Mouse (Mus musculus) left cerebral cortex, postnatal 36 days (tissue): ENCODE data around the gene Zg16. TPM values are rescaled to one million over a fixed set of nuclear protein-coding genes. Genes with fewer than 3 reads are reported as not detected.

Experiments used
- DNase-seq, 2 experiments: peaks; one replicate each; pipeline ENCODE4 v3.0.0; 2021 to 2022; ENCODE audit warnings: low spot score in 2 of 2, mixed read lengths in 1 of 2
- intact Hi-C: fragments of 180-260 bp; cut with DNase I; formaldehyde crosslinking; loops from one replicate; pipeline ENCODE4 v1.15.1; 2025
- microRNA-seq: library from miRNA; unstranded; fragments of <30 nt; microRNA quantifications from one replicate; pipeline ENCODE4 v1.2.0, GENCODE M21; 2022
- total RNA-seq, 2 experiments: library from RNA; stranded (reverse); gene quantifications; 2 replicates each; pipeline ENCODE4 v1.2.3; 2021

Gene Zg16
- total RNA-seq, 2 experiments from 2014 or later: not detected

DNA sequence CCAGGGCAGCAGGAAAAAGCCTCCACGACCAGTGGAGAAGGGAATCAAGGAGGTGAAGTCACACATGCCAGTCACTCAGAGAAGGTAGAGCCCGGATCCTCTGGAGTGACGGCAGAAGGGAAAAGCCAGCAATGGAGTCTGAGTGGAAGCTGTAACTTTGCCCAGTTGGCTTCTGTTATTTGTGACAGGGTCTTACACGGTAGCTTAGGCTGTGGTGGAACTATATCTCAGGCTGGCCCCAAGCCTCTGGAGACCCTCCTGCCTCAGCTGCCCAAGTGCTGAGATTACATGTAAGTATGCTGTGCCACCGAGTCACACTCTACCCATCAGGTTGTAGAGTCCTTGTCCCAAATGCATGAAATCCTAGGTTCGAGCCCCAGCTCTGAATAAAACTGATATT, 73.7 kb downstream of the Zg16 start:
- DNase-seq: no peak
- intact Hi-C loops: no loop called here

DNA sequence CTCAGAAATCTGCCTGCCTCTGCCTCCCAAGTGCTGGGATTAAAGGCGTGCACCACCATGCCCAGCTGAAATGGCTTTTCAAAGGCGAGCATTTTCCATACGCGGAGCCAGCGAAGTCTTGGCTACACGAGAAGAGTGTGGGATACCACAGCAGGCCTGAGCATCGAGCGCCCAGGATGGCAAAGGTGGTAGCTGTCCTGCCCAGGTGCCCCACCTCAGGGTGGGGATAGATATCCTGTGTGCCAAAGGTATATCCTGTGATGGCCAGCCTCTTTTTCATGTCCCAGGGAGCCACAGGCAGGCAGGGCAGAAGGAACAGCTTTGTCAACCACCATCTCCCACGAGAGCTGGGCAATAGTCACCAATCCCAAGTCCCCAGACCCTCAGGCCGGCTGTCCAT, 74.3 kb downstream of the Zg16 start:
- no peak for DNase-seq
- intact Hi-C loops: no loop called here

DNA sequence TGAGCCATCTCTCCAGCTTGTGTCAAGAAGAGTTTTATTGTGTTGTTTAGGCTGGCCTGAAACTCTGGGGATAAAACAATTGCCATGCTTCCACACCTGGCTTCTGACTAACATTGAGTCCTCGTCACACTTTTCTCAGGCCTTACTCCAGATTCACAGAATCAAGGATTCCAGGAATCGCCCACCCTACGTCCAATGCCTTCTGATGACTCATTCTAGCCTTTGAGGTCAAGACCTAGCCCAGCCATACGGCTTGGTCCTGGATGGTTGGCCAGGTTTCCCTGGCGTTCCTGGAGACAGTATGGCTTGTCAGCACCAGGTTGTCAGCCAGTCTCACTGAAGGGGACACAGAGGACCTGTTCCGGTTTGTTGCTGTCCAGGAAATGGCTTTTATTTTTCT, 74.8 kb downstream of the Zg16 start:
- intact Hi-C loops: no loop called here
- no peak for DNase-seq

DNA sequence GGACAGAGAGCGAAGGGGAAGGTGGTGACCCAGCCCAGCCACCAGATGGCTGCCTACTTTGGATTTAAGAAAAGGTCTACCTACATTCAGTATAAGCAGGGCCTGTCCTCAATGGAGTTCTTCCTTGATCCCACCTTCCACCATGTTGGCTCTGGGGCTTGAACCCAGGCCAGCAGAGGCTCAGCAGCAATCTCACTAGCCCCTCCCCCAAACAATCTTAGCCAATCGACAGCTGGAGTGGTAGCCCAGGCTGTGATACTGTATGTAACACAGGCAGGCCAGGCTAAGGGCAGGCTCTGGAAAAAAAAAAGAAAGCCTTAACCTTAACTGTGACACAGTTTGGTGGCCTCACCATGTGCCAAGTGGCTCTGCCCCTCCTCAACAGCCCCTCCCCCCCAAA, 75.4 kb downstream of the Zg16 start:
- intact Hi-C loops: no loop called here
- no peak for DNase-seq

DNA sequence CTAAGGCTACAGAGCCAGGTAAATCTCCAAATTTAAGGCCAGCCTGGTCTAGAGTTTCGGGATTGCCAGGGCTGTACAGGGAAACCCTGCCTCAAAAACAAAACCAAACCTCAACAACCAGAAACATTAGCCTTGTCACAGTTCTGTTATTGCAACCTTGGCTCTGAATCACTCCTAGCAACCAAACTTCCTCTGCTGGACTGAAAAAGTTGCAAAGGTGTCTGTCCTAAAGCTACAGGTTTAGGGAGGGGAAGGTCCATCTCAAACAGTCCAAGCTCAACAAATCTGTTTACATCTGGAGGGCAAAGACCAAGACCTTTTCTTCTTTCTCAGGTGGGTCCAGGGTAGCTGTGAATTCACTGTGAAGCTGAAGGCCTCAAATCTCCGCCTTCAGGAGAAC, 76.1 kb downstream of the Zg16 start:
- intact Hi-C loops: no loop called here
- DNase-seq: no peak

DNA sequence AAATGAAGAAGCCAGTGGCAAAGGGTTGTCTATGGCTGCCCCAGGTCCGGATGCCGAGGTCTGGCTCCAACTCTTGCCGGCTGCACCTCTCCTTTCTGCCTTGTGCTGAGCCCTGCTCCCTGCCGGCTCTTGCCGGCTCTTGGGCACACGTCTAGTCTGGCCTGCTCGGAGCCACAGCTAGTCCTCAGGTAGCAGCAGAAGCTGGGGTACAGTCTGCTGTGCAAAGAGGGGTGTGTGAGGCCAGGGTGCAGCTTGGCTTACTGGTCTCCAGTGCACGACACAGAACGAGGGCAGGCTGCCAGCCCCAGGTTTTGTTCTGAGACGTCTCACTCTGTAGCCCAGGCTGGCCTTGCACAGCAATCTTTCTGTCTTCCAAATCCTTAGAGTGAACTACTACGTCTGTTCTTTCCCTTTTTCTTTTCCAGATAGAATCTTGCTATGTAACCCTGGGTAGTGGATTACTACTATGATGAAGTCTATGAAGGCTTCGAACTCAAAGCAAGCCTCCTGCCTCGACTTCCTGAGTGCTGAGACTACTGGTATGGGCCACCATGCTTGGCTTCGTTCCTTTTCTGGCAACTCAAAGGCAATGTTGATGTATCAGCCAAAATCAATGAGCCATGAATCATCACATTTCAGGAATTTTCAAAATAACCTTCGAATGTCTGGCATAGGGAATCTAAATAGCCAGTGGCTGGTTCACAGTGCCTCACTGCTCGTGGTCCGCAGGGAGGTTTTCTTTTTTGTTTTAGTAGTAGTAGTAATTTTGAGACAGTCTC, 77.6 kb downstream of the Zg16 start:
- DNase-seq: no peak
- intact Hi-C loops: loop anchor here (2.0 kb wide), 1 partner anchor 25 kb away; no protein-coding TSS in a partner anchor

DNA sequence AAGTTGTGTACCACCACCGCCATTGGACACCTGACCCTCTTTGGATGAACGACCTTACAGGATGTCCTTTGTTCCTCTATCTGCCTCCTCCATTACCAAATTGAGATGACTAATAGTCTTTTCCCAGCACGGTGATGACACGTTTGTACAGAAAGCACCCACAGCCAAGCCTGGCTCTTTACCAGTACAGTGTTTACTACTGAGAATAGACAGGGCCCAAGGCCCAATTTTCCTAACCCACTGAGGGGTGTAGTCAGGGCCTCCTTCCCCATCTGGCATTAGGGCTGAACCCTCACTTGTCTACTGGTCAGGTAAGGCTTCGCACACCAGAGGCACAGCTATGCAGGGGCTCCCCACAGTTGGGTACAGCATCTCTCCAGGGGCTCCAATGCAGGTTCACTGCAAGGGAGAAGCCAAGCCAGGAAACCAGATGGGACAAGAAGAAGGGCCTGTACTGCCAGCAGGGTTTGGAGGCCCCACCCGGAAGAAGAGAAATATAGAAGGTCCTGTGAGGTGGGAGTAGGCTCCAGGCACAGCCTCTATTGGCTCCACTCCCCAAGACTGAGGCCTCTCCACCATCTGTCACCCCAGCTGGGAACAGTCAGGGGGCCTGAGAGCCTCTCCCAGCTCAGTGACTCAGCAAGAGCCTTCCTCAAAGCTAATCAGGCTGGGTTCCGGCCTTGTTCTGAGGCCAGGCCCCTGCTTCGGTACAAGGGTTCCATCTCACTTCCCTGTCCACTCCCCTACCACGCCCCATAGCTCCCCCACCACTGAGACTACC, 78.7 kb downstream of the Zg16 start:
- DNase-seq: peak; percentile 80 to 87
- intact Hi-C loops: loop anchor here (2.0 kb wide), 1 partner anchor 24 kb away; no protein-coding TSS in a partner anchor

DNA sequence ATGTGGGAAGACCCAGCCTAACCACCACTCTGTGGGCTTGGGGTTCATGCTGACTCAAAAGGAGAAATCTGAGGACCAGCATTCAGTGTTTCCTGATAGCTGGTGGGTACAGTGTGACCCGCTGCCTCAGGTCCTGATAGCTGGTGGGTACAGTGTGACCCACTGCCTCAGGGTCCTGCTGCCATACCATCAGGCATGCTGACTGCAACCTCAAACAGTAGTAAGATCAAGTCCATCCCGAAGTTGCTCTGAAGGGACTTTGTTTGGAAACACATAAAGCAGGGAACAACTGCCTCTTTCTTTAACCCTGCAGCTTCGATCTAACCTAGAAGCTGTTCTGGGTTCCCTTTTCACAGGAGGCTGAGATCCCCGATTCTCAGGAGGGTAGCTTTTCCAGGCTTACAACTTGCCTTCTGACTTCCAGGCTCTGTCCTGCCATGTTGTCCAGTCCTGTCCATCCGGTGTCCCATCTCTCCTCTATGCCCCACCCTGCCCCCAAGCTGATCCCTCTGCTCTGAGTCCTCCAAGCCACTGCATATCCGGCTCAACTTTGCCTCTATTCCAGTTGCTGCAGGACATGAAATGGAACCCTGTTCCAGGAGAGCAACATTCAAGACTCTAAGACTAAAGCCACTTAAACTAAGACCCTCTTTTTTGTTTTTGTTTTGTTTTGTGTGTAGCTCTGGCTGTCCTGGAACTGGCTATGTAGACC, 79.7 kb downstream of the Zg16 start:
- no peak for DNase-seq
- intact Hi-C loops: loop anchor here (2.0 kb wide), 1 partner anchor 23 kb away; no protein-coding TSS in a partner anchor

DNA sequence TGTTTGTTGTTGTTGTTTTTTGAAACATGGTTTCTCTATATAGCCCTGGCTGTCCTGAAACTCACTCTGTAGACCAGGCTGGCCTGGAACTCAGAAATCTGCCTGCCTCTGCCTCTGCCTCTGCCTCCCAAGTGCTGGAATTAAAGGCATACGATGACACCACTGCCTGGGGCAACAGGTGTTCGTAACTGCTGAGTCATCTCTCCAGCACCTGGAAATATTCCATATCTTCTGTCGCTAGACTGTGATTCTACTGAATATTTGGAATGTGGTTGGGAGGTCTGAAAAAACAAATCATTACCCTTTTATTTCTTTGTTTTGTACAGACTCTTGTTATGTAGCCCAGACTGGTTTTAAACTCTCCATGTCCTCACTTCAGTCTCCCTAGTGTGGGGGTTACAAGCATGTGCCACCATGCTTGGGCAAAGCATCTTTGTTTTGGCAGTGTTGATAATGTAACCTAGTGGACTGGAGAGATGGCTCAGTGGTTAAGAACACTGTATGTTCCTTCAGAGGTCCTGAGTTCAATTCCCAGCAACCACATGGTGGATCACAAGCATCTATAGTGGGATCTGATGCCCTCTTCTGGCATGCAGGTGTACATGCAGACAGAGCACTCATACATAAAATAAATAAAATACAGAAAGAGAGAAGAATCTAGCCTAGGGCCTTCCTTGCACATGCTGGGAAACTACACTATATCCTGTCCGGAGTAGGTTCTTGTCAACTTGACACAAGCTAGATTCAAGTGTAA, 82.8 kb downstream of the Zg16 start:
- intact Hi-C loops: no loop called here

DNA sequence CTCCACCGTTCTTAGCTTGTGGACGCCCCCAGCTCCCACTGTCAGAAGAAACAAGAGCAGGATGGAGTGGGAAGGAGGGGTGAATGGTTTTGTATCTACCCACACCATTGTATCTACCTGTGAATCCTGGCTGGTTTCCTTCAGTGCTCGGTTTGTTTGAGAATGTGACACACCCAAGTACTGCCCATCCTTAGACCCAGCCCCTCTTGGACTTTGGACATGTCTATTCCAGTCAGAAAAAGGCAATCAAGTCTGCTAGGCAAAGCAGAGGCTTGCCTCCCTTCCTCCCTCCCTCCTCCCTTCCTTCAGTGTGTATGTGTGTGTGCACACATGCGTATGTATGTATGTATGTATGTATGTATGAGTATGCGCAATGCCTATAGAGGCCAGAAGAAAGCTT, 83.5 kb downstream of the Zg16 start:
- DNase-seq: no peak
- intact Hi-C loops: no loop called here

More for the DNA sequence above, 82.8 kb downstream of the Zg16 start:
- no peak for DNase-seq

Small RNAs within 50 kb of the gene (microRNA-seq; reads per million reads assigned to microRNA genes)
- gene Gm44343: not detected

Other genes starting within 250 kb of the Zg16 start
- gene Doc2a, start 239.9 kb downstream of the Zg16 start, total RNA-seq: 10 to 100 TPM; 56.3 to 67.0 TPM
- gene Hirip3, start 225.4 kb downstream of the Zg16 start, total RNA-seq: 10 to 100 TPM; 31.1 to 33.8 TPM
- 10 to 100 TPM; 47.8 to 49.4 TPM for gene Ino80e, start 225.0 kb downstream of the Zg16 start, total RNA-seq
- 100 to 1,000 TPM; 152 to 156 TPM for gene Taok2, start 202.6 kb downstream of the Zg16 start, total RNA-seq
- 10 to 100 TPM; 22.4 to 25.3 TPM for gene Tmem219, start 164.4 kb downstream of the Zg16 start, total RNA-seq
- 100 to 1,000 TPM; 149 to 167 TPM for gene Kctd13, start 158.4 kb downstream of the Zg16 start, total RNA-seq
- gene Asphd1, start 137.7 kb downstream of the Zg16 start, total RNA-seq: 10 to 100 TPM; 47.2 to 53.0 TPM
- gene Sez6l2, start 136.8 kb downstream of the Zg16 start, total RNA-seq: 100 to 1,000 TPM; 413 to 414 TPM
- gene Cdipt, start 111.4 kb downstream of the Zg16 start, total RNA-seq: 100 to 1,000 TPM; 182 to 199 TPM
- gene Cdiptos, start 111.2 kb downstream of the Zg16 start, total RNA-seq: not detected
- 1 to 10 TPM; 6.8 to 8.6 TPM for gene Mvp, start 72.7 kb downstream of the Zg16 start, total RNA-seq
- gene Pagr1b, start 70.8 kb downstream of the Zg16 start, total RNA-seq: under 1 TPM in 1 of 2 experiments, not detected in 1; 0.99 TPM
- gene Pagr1a, start 70.0 kb downstream of the Zg16 start, total RNA-seq: 10 to 100 TPM; 25.4 to 28.8 TPM
- 10 to 100 TPM; 36.5 to 50.3 TPM for gene Gm42742, start 66.2 kb downstream of the Zg16 start, total RNA-seq
- 100 to 1,000 TPM; 213 to 222 TPM for gene Prrt2, start 66.1 kb downstream of the Zg16 start, total RNA-seq
- gene Maz, start 60.3 kb downstream of the Zg16 start, total RNA-seq: 100 to 1,000 TPM; 227 to 234 TPM
- 1 to 10 TPM; 5.3 to 8.2 TPM for gene Kif22, start 44.9 kb downstream of the Zg16 start, total RNA-seq
- gene AI467606, start 4.0 kb upstream of the Zg16 start, total RNA-seq: 1 to 10 TPM; 1.1 to 1.3 TPM
- gene Qprt, start 34.9 kb upstream of the Zg16 start, total RNA-seq: under 1 TPM in 1 of 2 experiments, not detected in 1; 0.63 TPM
- under 1 TPM; 0.12 to 0.25 TPM for gene Spn, start 50.5 kb upstream of the Zg16 start, total RNA-seq
- 10 to 100 TPM; 81.4 to 89.5 TPM for gene Cd2bp2, start 108.7 kb upstream of the Zg16 start, total RNA-seq
- gene Tbc1d10b, start 121.1 kb upstream of the Zg16 start, total RNA-seq: 100 to 1,000 TPM in 1 of 2 experiments, 10 to 100 TPM in 1; 90.8 to 101 TPM
- gene Mylpf, start 121.6 kb upstream of the Zg16 start, total RNA-seq: 1 to 10 TPM; 1.7 to 3.9 TPM
- gene Zfp553, start 145.7 kb upstream of the Zg16 start, total RNA-seq: 10 to 100 TPM; 18.6 to 19.4 TPM
- 1 to 10 TPM; 3.2 to 5.6 TPM for gene Sept1, start 145.8 kb upstream of the Zg16 start, total RNA-seq
- 10 to 100 TPM; 61.0 to 61.4 TPM for gene Zfp771, start 156.9 kb upstream of the Zg16 start, total RNA-seq
- 10 to 100 TPM; 21.8 to 30.7 TPM for gene Dctpp1, start 173.4 kb upstream of the Zg16 start, total RNA-seq
- gene Sephs2, start 186.7 kb upstream of the Zg16 start, total RNA-seq: 10 to 100 TPM; 38.4 to 43.1 TPM
- gene Itgal, start 208.9 kb upstream of the Zg16 start, total RNA-seq: under 1 TPM; 0.48 to 0.76 TPM